Mouse (Mus musculus): Measurements from ENCODE around the gene H2-M10.2. TPM values are rescaled to one million over a fixed set of nuclear protein-coding genes. Genes with fewer than 3 reads are reported as not detected.
"Not testable (repeated sequence)": the region's sequence is repeated elsewhere in the genome, so short reads cannot be mapped to it uniquely, and the experiment has no call there.

H2-M10.2 gene
- total RNA-seq, 2 experiments from 2014 or later: not detected

DNA sequence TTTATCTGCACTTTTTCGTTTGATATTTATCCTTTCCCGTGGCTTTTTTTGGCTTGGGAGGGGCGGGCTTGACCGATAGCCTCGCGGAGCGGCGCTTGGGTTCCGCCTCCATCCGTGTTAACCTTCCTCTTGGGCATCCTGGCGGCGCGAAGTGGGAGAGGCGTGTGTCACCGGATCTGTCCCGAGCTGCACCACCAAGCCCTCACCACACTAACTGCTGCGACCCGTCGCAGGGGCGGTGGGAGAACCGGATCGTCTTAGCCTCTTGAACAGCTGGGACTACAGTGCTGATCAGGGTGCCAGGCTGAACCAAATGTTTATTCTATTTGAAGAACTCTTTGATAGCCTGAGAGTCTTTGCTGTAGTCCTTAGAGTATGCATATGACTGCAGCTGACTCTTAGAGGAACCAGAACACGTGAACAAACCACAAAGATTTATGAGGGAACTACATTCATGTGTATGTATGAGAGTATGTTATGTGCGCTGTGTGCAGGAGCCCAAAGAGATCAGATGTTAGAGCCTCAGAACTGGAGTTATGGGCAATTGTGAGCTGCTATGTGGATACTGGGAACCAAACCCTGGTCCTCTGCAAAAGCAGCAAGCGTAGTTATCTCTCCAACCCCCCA is 33.9 kb downstream of the H2-M10.2 start:
- DNase-seq: no peak

GRCm38 (mm10) chr17:36248886-36249285 is 37.4 kb downstream of the H2-M10.2 start:
- no peak for DNase-seq

DNA sequence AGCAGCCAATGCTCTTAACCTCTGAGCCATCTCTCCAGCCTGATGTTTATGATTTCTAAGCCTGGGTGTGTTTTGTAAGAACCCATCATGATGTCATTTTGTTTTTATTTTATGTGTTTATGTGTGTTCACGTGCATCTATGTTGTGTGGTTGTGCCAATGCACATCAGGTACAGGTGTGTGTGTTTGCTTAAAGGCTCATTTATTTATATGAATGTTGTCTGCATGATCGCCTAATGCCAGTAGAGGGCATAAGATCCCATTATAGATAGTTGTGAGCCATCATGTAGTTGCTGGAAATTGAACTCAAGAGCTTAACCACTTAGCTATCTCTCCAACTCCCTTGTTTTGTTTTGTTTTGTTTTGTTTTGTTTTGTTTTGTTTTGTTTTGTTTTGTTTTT is 40.5 kb downstream of the H2-M10.2 start:
- DNase-seq: no peak

DNA sequence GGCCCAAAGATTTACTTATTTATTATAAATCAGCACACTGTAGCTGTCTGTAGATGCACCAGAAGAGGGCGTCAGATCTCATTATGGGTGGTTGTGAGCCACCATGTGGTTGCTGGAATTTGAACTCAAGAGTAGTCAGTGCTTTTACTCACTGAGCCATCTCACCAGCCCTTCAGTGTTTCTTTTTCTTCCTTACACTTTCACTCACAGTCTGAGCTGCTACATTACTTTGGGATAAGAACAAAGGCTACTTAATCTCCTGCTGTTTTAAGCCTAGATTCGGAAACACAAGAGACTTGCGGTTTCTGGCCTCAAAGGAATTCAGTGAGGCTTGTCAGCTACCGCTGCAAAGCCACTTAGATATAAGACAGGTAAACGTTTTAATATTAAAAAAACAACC is 42.3 kb downstream of the H2-M10.2 start:
- DNase-seq: no peak

DNA sequence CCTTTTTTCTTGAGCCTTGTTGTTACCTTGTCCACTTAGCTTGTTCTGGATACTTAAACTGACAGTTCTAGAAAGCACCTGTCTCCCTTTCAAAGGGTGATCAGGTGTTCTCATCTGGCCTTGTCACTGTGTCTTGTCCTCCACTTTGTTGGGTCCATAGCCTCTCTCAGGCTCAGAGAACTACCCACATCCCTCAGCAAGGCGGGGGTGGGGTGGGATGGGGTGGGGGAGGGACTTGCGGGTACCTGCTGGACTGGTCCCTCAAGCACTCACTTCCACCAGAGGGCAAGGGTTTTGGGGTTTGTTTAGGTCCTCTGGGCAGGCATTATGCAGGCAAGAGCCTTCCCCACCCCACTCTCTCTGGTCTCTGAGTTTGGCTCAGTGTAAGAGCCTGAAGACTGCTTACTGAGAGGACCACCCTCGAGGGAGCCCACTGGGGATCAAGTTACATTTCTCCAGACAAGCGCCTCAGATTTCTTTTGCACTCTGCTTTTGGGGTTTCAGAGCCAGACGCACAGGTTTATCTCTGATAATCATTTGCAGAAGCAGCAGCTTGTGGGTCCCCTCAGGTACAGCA is 45.6 kb downstream of the H2-M10.2 start:
- DNase-seq: no peak

DNA sequence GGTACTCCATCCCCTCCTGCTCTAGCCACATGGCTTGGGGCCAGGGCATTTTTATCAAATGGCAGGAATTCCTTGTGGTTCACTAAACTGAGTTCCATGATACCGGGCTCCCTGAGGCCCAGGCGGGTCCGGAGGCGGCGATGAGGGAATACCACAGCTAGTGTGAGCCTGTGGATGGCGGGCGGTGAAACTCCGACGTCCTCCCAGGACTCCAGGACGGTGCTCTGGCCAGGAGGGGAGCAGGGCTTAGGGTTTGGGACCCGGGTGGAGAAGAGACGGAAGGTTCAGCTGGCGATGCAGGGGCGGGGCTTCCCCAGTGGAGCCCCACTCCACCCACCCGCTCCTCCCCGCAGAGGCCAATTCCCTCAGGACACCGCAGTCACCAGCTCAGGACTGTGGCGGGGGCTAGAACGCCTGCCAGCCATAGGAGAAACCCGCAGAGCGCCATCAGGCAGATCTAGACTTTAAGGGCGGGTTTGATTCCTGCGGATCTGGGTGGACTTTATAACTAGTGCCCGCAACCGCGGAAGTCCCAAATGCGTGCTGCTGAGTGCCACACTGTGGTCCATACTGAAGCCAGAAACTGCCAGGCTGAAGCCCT is 48.9 kb downstream of the H2-M10.2 start:
- DNase-seq: no peak

GRCm38 (mm10) chr17:36235300-36235699 is 51.0 kb downstream of the H2-M10.2 start:
- not testable (repeated sequence) for DNase-seq

Other genes starting within 250 kb of the H2-M10.2 start
- gene H2-T22, start 243.7 kb downstream of the H2-M10.2 start, total RNA-seq (2021): 1 to 10 TPM; 5.8 to 7.2 TPM
- gene Gm6034, start 243.5 kb downstream of the H2-M10.2 start, total RNA-seq (2021): not detected
- 1 to 10 TPM; 1.3 to 2.4 TPM for gene Gm11127, start 228.1 kb downstream of the H2-M10.2 start, total RNA-seq (2021)
- not detected for gene Gm19684, start 164.8 kb downstream of the H2-M10.2 start, total RNA-seq (2021)
- not detected for gene Gm7030, start 157.1 kb downstream of the H2-M10.2 start, total RNA-seq (2021)
- not detected for gene Gm8909, start 118.0 kb downstream of the H2-M10.2 start, total RNA-seq (2021)
- not detected for gene H2-T3, start 96.2 kb downstream of the H2-M10.2 start, total RNA-seq (2021)
- gene Rpp21, start 28.4 kb downstream of the H2-M10.2 start, total RNA-seq (2021): 10 to 100 TPM; 30.3 to 35.9 TPM
- gene Trim39, start 14.2 kb downstream of the H2-M10.2 start, total RNA-seq (2021): 1 to 10 TPM; 5.0 to 5.6 TPM
- gene H2-M10.1, start 39.7 kb upstream of the H2-M10.2 start, total RNA-seq (2021): not detected
- gene H2-M10.3, start 81.9 kb upstream of the H2-M10.2 start, total RNA-seq (2021): not detected
- gene H2-M10.4, start 175.8 kb upstream of the H2-M10.2 start, total RNA-seq (2021): not detected